Mouse (Mus musculus): ENCODE measurements around the gene Cdk18. TPM values are rescaled to one million over a fixed set of nuclear protein-coding genes. Genes with fewer than 3 reads are reported as not detected.

The Cdk18 gene
- polyA plus RNA-seq, 1 experiment from 2014 or later = 33.7 TPM

DNA sequence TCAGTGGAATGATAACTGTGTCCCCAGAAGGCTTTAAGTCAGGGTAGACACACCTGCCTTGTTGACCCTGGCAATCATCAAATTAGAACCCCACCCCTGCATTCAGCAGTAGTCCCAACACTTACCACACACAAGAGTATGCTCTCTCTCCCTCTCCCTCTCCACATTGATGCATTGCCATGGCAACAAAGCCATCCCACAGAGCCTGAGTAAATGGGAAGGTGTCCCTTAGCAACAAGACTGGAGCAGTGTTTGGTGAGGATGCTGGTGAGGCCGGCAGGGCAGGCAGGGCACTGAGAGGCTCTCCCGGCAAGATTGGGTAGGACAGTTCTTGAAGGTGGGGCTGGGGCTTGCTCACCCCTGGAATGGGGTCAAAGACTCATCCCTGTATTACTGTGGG lies 4.7 kb upstream of the Cdk18 start:
- Histone ChIP-seq H3K4me1 (replicated peaks; ENCODE audit: control insufficient read depth, insufficient read depth, low read length) (0 out of 2 replicates have a peak, but pooled peaks cover 3% of the 10 kb centered on the region), H3K9me3 (ENCODE audit: control insufficient read depth) (no peaks in the 10 kb centered on the region), H3K9ac (ENCODE audit: low read depth, low read length) (no peak overlapping the region), H3K4me3 (ENCODE audit: low read depth, low read length) (no peak overlapping the region), H3K27me3 (replicated peaks; ENCODE audit: control insufficient read depth, insufficient read depth, low read length) (no peaks in the 10 kb centered on the region), H3K36me3 (ENCODE audit: control insufficient read depth, insufficient read depth) (no peaks in the 10 kb centered on the region), H3K27ac (ENCODE audit: low read depth, low read length) (no peak overlapping the region), H3K4me2 (replicated peaks; ENCODE audit: low read depth) (no peak overlapping the region)
- ATAC-seq = no peak
- TF ChIP-seq CTCF (IDR thresholded peaks at IDR 0.05; ENCODE audit: low read depth) = no peak
- WGBS = 21% methylated on average over 2 of the region's 2 CpGs

DNA sequence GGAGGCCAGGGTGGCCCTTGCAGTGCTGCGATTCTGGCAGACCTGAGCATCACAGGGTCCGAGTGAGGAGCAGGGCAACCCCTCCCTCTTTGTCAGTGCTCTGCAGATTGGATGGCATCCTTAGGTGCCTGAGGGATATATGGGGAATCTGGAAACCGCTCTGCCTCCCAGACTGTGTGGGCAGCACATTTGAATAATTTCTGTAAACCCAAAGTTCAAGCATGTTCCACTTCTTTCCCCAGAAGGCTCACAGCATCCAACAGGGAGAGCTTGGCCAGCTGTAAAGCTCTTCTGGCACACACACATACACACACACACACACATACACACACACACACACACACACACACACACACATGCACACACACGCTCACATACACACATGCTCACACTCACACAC lies 4.2 kb upstream of the Cdk18 start:
- 77% methylated on average over 4 of the region's 4 CpGs for WGBS
- ATAC-seq = no peak

DNA sequence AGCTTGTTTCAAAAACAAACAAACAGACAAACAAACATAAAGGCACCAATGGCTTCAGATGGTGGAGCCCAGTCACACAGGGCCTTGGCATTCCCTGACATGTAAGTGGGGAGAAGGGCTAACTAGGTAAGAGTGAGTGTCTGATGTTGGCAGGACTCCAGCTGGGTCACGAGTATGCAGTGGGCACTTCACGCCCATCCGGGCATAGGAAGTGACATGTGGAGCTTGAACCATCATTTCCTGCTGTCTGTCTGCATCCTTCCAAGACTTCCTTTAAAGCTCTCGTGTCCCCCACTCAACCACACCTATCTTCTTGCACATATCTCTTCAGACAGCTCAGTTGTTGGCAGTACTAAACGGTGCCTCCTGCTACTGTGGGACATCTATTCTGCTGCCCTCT lies 3.6 kb upstream of the Cdk18 start:
- no peak for TF ChIP-seq CTCF (IDR thresholded peaks at IDR 0.05; ENCODE audit: low read depth)
- H3K4me1 ChIP-seq (replicated peaks; ENCODE audit: control insufficient read depth, insufficient read depth, low read length) = peaks cover 3% of the 10 kb centered on the region; the same call in 1 of the 2 replicates
- WGBS = 43% methylated on average over 5 of the region's 5 CpGs
- H3K27me3 ChIP-seq (replicated peaks; ENCODE audit: control insufficient read depth, insufficient read depth, low read length) = no peaks in the 10 kb centered on the region
- no peak overlapping the region for H3K27ac ChIP-seq (ENCODE audit: low read depth, low read length)
- ATAC-seq = no peak
- H3K9me3 ChIP-seq (ENCODE audit: control insufficient read depth) = no peaks in the 10 kb centered on the region
- H3K36me3 ChIP-seq (ENCODE audit: control insufficient read depth, insufficient read depth) = no peaks in the 10 kb centered on the region
- H3K4me2 ChIP-seq (replicated peaks; ENCODE audit: low read depth) = no peak overlapping the region
- no peak overlapping the region for H3K9ac ChIP-seq (ENCODE audit: low read depth, low read length)
- no peak overlapping the region for H3K4me3 ChIP-seq (ENCODE audit: low read depth, low read length)

More for the DNA sequence above, 4.2 kb upstream of the Cdk18 start:
- TF ChIP-seq CTCF (IDR thresholded peaks at IDR 0.05; ENCODE audit: low read depth) = no peak
- H3K9me3 ChIP-seq (ENCODE audit: control insufficient read depth) = no peaks in the 10 kb centered on the region
- no peak overlapping the region for H3K27ac ChIP-seq (ENCODE audit: low read depth, low read length)
- 0 out of 2 replicates have a peak, but pooled peaks cover 3% of the 10 kb centered on the region for H3K4me1 ChIP-seq (replicated peaks; ENCODE audit: control insufficient read depth, insufficient read depth, low read length)
- H3K4me3 ChIP-seq (ENCODE audit: low read depth, low read length) = no peak overlapping the region
- no peaks in the 10 kb centered on the region for H3K36me3 ChIP-seq (ENCODE audit: control insufficient read depth, insufficient read depth)
- no peaks in the 10 kb centered on the region for H3K27me3 ChIP-seq (replicated peaks; ENCODE audit: control insufficient read depth, insufficient read depth, low read length)
- H3K9ac ChIP-seq (ENCODE audit: low read depth, low read length) = no peak overlapping the region
- H3K4me2 ChIP-seq (replicated peaks; ENCODE audit: low read depth) = no peak overlapping the region

GRCm38 (mm10) chr1:132141753-132142152 lies 2.3 kb upstream of the Cdk18 start:
- no peak for TF ChIP-seq CTCF (IDR thresholded peaks at IDR 0.05; ENCODE audit: low read depth)
- H3K9me3 ChIP-seq (ENCODE audit: control insufficient read depth) = no peaks in the 10 kb centered on the region
- peaks cover 3% of the 10 kb centered on the region; the same call in 1 of the 2 replicates for H3K4me1 ChIP-seq (replicated peaks; ENCODE audit: control insufficient read depth, insufficient read depth, low read length)
- no peak for ATAC-seq
- no peak overlapping the region for H3K9ac ChIP-seq (ENCODE audit: low read depth, low read length)
- no peaks in the 10 kb centered on the region for H3K36me3 ChIP-seq (ENCODE audit: control insufficient read depth, insufficient read depth)
- no peak overlapping the region for H3K27ac ChIP-seq (ENCODE audit: low read depth, low read length)
- H3K4me3 ChIP-seq (ENCODE audit: low read depth, low read length) = no peak overlapping the region
- WGBS = 73% methylated on average over 13 of the region's 13 CpGs
- no peaks in the 10 kb centered on the region for H3K27me3 ChIP-seq (replicated peaks; ENCODE audit: control insufficient read depth, insufficient read depth, low read length)
- H3K4me2 ChIP-seq (replicated peaks; ENCODE audit: low read depth) = no peak overlapping the region

- ATAC-seq = no peak
- H3K4me3 ChIP-seq (ENCODE audit: low read depth, low read length) = no peak overlapping the region
- no peak overlapping the region for H3K4me2 ChIP-seq (replicated peaks; ENCODE audit: low read depth)
- no peak overlapping the region for H3K9ac ChIP-seq (ENCODE audit: low read depth, low read length)
- H3K27ac ChIP-seq (ENCODE audit: low read depth, low read length) = no peak overlapping the region
- no peaks in the 10 kb centered on the region for H3K27me3 ChIP-seq (replicated peaks; ENCODE audit: control insufficient read depth, insufficient read depth, low read length)
- no peak for TF ChIP-seq CTCF (IDR thresholded peaks at IDR 0.05; ENCODE audit: low read depth)
- H3K4me1 ChIP-seq (replicated peaks; ENCODE audit: control insufficient read depth, insufficient read depth, low read length) = peaks cover 3% of the 10 kb centered on the region; the same call in 1 of the 2 replicates
- H3K36me3 ChIP-seq (ENCODE audit: control insufficient read depth, insufficient read depth) = no peaks in the 10 kb centered on the region
- no peaks in the 10 kb centered on the region for H3K9me3 ChIP-seq (ENCODE audit: control insufficient read depth)
- 80% methylated on average over 2 of the region's 2 CpGs for WGBS
Measured at GRCm38 (mm10) chr1:132141166-132141565, 1.7 kb upstream of the Cdk18 start.

DNA sequence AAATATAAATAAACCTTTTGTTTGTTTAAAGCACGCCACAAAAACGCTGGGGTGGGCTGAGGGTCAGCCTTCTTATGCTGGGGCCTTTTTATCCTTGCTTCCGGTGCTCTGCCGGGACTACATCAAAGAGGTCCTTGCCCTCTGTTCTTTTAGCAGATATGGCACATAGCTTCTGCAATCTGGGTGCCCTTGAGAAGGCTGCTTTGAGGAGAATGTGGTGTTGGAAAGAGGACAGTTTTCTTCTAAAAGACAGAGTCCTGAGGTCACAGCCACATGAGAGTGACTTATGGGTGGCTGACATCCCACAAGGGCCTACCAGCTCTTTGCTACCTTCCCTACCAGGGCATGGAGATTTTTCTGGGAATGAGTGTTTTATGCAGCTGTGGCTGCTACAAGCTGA lies 1.1 kb upstream of the Cdk18 start:
- H3K27me3 ChIP-seq (replicated peaks; ENCODE audit: control insufficient read depth, insufficient read depth, low read length) = no peaks in the 10 kb centered on the region
- no peak overlapping the region for H3K9ac ChIP-seq (ENCODE audit: low read depth, low read length)
- no peak for TF ChIP-seq CTCF (IDR thresholded peaks at IDR 0.05; ENCODE audit: low read depth)
- peaks cover 3% of the 10 kb centered on the region; the same call in 1 of the 2 replicates for H3K4me1 ChIP-seq (replicated peaks; ENCODE audit: control insufficient read depth, insufficient read depth, low read length)
- ATAC-seq = no peak
- H3K4me2 ChIP-seq (replicated peaks; ENCODE audit: low read depth) = no peak overlapping the region
- WGBS = 41% methylated on average over 4 of the region's 4 CpGs
- no peak overlapping the region for H3K27ac ChIP-seq (ENCODE audit: low read depth, low read length)
- no peak overlapping the region for H3K4me3 ChIP-seq (ENCODE audit: low read depth, low read length)
- no peaks in the 10 kb centered on the region for H3K36me3 ChIP-seq (ENCODE audit: control insufficient read depth, insufficient read depth)
- H3K9me3 ChIP-seq (ENCODE audit: control insufficient read depth) = no peaks in the 10 kb centered on the region

DNA sequence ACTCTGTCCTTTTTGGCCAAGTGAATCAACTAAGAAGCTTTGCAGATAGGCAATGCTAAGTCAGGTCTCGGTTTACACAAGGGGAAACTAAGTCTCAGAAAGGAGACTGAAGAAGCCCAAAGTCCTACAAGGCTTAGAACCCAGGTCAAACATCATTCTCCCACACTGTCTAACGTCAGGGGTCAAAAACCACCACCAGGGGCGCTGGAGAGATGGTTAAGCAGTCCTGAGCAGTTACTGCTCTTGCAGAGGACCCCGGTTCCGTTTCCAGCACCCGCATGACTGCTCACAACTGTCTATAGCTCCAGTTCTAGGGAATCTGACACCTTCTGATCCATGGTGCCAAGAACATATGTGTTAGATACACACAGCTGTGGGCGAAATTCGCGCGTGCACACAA lies 687 bp upstream of the Cdk18 start:
- Histone ChIP-seq H3K9me3 (ENCODE audit: control insufficient read depth) (no peaks in the 10 kb centered on the region), H3K27ac (ENCODE audit: low read depth, low read length) (no peak overlapping the region; the same call in 1 of the 2 replicates), H3K4me3 (ENCODE audit: low read depth, low read length) (no peak overlapping the region), H3K36me3 (ENCODE audit: control insufficient read depth, insufficient read depth) (no peaks in the 10 kb centered on the region), H3K4me1 (replicated peaks; ENCODE audit: control insufficient read depth, insufficient read depth, low read length) (peaks cover 3% of the 10 kb centered on the region; the same call in 1 of the 2 replicates), H3K4me2 (replicated peaks; ENCODE audit: low read depth) (peak overlapping the region; percentile 90), H3K27me3 (replicated peaks; ENCODE audit: control insufficient read depth, insufficient read depth, low read length) (no peaks in the 10 kb centered on the region), H3K9ac (ENCODE audit: low read depth, low read length) (0 out of 2 replicates have a peak overlapping the region, but pooled peaks have one; percentile 87)
- WGBS = 56% methylated on average over 10 of the region's 10 CpGs
- ATAC-seq = no peak
- peak; percentile 77 for TF ChIP-seq CTCF (IDR thresholded peaks at IDR 0.05; ENCODE audit: low read depth)
